Mouse (Mus musculus) regulatory T cell (primary cell): ENCODE measurements around the gene Arl6.

Experiments
- in situ Hi-C: fragments of 300-600 bp; cut with MboI, MseI; formaldehyde crosslinking; loops from one replicate; pipeline ENCODE4 v1.15.1; 2025; ENCODE audit warnings: high pct_unique_total_duplicates

The Arl6 gene

GRCm38 (mm10) chr16:59639102-59639691 is at the start of gene Arl6:
Gene Arl6 (minus strand): TSS chr16:59639391.
- in situ Hi-C loops: loop anchor here (25.0 kb wide), 1 partner anchor 1227 kb away; the partner anchor contains the start of gene Dcbld2

DNA sequence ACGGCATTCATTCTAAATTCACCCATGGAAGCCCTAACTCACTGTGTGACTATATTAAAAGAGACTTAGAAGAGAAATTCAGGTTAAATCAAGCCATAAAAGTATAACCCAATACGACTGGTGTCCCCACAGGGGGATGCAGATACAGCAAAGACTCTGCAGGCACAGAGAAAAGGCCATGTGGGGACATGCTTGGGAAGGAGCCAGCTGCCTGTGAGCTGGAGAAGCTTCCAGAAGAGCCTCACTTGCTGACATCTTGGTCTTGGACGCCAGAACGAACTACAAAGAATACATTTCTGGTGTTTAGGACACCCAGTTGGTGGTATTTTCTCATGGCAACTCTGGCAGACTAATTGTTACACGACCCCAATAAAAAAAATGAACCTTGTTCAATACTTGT is 45.9 kb upstream of the Arl6 start:
- in situ Hi-C loops: no loop called here

- in situ Hi-C loops: no loop called here
These were observed 44.2 kb upstream of the Arl6 start for GRCm38 (mm10) chr16:59683434-59683833.

DNA sequence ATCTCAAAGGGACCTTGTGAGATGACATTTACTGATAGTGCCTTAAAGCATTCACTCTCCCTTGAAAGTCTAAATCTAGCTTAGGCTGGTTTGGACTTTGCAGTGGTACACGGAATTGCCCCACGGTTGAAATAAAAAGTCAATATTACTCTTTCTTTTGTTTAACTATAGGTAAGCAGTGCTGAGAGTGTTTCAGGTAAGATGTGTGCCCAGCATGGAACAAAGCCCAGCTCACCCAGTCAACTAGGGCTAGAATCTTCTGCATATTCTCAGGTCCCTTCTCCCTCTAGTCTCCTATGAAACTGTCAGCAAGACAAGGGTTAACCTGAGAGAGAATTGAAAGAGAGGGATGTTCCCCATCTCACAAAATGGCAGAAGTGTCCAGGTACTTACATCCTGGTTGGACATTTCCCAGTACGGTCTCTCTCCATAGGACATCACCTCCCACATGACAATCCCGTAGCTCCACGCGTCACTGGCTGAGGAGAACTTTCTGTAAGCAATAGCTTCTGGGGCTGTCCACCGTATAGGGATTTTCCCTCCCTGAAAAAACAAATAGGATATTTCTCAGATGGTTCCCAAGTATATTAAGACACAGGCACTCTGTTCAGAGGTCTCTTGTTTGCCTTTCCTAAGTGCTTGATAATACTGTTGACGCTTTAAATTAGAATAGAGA is 43.2 kb upstream of the Arl6 start:
- in situ Hi-C loops: no loop called here

DNA sequence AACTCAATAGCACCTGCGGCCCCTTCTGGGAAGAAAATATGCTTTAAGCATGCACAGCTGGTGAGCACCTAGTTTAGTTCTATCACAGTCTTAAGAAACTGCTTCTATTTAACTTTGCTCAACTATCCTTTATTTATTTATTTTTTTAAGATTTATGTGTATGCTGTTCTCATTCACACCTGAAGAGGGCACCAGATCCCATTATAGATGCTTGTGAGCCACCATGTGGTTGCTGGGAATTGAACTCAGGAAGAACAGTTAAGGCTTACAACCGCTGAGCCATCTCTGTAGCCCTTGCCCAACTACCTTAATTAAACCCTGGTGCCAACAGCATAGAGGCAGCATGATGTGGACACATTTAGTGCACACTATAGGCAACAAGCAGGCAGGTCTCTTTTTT is 27.7 kb upstream of the Arl6 start:
- in situ Hi-C loops: loop anchor here (25.0 kb wide), 1 partner anchor 780 kb away; the partner anchor contains the start of gene Olfr178

- in situ Hi-C loops: loop anchor here (25.0 kb wide), 1 partner anchor 1231 kb away; the partner anchor contains the start of gene Dcbld2
These were observed 4.6 kb upstream of the Arl6 start for GRCm38 (mm10) chr16:59643766-59644165.

DNA sequence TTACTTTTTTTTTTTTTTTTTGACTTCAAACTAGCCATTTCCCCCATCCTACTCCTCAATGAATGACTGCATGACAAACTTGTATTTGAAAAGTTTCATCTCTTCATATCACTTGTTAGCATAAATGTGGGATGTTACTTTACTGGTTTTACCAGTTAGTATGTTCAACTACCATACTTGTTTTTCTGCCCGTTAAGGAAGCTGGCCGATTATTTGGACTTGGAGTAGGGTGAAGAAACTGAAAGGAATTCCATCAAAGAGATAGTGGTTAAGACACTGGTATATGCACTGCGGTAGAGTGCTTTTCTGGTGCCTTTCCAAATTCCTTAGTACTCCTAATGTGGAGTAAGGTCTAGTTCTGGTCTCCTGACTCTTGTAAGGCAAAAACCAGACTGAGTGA is 794 bp upstream of the Arl6 start:
- in situ Hi-C loops: loop anchor here (25.0 kb wide), 1 partner anchor 1228 kb away; the partner anchor contains the start of gene Dcbld2

DNA sequence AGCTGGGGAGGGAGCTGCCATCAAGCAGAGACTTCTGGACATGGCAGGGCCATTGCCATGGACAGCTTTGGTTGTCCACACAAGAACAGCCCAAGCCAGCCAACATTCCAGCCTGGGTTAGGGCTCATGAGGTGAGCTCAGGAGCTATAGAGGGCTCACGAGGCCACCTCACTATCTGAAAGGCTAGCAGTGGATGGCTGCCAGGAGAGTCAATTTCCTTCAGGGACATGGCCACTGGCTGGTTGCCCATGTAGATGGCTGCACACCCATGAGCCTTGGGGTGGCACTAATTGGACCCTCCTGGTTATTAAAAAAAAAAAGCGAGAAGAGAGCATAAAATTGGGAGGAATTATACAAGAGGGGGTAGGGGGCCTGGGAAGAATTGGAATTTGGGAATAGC is 4.6 kb downstream of the Arl6 start:
- in situ Hi-C loops: loop anchor here (25.0 kb wide), 1 partner anchor 1222 kb away; the partner anchor contains the start of gene Dcbld2

GRCm38 (mm10) chr16:59621554-59621953 is 17.6 kb downstream of the Arl6 start:
- in situ Hi-C loops: no loop called here

DNA sequence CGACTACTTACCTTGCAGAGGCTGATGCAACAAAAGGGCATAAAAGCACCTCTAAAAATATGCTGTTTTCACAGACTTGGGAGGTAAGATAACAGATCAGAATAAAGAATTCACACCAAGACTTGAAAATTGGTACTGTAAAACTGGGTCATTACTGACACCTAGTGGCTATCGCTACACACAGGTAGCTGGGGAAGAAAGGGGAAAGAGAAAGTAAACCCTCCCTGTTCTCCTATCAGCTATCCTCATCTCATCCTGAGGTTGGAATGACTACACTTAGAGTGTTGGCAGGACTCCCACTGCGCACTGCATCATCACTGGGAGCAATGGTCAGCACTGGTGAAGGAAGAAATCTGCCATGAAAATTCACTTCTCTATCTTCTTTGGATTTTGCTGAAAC is 22.0 kb downstream of the Arl6 start:
- in situ Hi-C loops: loop anchor here (5.0 kb wide), 1 partner anchor 195 kb away; no protein-coding TSS in a partner anchor

DNA sequence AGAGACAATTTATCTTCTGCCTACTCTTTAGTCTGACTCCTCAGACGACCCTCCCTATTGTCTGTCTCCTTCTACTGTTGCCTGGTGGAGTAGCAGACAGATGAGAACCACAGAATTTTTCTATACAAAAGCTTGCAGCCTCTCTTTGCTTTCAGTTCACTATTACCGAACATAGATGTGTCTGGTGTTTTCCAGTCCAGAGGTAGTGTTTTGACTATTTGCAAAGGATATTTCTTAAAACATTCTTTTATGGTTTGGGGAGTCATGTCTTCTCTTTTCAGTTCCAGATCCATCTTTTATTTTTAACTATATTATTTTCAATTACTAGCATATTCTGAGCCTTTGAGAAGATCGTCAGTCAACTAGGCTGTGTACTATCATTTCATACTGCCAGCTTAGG is 23.5 kb downstream of the Arl6 start:
- in situ Hi-C loops: loop anchor here (5.0 kb wide), 1 partner anchor 193 kb away; no protein-coding TSS in a partner anchor

GRCm38 (mm10) chr16:59610750-59611149 is 28.4 kb downstream of the Arl6 start:
- in situ Hi-C loops: no loop called here

DNA sequence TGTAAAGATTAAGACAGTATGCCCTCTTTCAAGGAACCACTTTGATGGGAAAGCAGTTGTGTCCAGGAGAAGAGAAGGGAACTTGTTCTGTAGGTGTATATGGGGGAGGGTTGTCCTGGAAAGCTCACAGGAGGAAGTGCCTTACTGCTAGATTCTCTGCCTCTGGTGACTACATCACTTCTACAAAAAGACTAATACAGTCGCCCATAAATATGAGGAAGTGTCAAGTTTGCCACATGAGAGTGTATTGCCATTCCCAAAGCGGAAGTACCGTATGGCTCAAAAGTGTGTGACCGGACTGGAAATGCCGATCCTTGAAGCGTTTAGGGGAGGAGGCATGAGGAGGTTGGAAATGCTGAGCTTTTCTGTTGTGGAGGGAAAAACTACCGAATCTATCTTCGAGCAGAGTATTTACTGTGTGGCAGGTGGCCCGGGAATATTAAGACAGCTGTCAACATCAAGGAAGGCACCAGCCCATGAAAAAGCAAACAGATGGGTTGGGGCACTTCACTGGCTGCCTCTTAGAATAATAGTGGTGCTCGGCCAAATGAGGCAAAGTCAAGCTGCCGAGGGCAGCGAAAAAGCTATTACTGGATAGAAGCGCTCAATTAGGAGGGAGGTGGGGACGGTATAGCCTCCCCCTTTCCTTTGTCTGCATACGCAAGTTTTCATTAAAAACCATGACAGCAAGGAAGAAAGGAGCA is 35.0 kb downstream of the Arl6 start:
- in situ Hi-C loops: loop anchor here (5.0 kb wide), 1 partner anchor 127 kb away; no protein-coding TSS in a partner anchor

- in situ Hi-C loops: loop anchor here (5.0 kb wide), 1 partner anchor 123 kb away; no protein-coding TSS in a partner anchor
These were observed 38.6 kb downstream of the Arl6 start, which contains the start of gene Crybg3 for GRCm38 (mm10) chr16:59600311-59601251. Gene Crybg3 (minus strand): TSS chr16:59600979.

DNA sequence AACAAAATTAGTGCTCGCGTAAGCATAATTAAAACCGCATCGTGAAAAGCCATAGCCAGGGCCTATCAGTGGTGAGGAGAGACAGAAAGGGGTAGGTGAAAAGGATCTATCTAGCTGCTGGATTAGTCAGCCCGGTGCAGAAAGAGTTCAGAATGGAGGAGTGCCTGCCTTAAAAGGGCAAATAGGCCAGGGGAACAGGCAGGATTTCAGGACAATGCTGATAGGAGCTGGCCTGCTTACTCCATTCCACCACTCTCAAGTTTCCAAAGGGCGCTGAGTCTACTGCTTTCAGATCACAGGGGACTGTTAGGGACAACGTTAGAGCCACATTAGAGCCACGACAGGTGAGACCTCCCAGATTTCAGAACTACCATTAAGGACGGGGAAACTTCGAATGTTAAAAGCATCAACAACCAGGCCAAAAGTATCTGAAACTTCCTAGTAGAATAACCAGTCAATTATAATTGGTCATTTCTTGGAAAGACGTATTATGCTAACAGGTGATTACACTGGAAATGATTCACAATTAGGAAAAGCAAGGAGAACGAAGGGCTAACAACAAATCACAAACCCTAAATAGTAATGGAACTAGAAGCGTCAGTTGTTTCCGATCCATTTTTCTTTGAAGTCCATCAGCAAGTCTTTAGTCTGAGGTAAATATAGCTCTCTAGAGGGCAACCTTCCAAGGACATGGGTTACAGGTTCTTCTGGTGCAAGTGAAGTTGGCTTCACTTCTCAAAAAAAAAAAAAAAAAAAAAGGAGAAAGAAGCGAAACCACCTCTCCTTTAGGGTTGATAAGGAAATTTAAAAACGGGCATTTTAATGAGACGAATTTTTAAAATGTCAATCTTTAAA is 39.6 kb downstream of the Arl6 start:
- in situ Hi-C loops: loop anchor here (5.0 kb wide), 1 partner anchor 122 kb away; no protein-coding TSS in a partner anchor

DNA sequence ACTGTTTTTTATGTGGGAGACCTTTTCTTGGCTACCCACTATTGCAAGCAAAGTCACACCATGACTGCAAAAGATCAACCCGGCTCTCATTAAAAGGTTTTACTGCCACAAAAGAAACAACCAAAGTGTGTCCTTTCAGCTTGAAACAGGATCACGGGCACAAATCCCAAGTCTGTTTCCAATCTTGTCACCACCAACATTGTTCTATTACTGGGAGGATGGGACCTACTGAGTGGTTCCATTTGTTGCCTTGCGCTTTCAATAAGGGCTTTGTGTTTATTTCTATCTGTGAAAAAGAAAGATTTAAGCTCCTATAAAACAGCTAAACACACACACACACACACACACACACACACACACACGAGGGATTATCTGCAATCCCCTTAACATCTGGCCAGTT is 40.2 kb downstream of the Arl6 start:
- in situ Hi-C loops: no loop called here

GRCm38 (mm10) chr16:59597256-59597655 is 41.9 kb downstream of the Arl6 start:
- in situ Hi-C loops: no loop called here

GRCm38 (mm10) chr16:59594714-59595113 is 44.5 kb downstream of the Arl6 start:
- in situ Hi-C loops: no loop called here

DNA sequence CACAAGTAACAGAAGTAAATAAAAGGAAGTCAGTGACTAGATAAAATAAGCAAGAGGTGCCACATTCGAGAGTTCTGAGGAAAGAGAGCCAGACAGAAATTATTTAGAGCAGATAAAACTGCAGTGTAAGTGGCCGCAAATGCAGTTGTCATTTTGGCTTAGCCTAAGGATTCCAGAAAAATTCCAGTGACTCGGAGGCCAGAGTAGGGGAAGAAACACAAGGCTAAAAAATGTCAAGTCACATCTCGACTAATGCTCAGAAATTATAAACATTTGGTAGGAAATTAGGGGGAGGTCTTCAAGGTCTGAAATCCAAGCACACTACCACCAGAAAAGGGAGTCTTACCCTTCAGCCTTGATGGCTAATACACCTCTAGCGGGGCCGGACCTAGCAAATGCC is 48.4 kb downstream of the Arl6 start:
- in situ Hi-C loops: no loop called here
